Mouse (Mus musculus) limb, embryonic 12.5 days (tissue): Measurements from ENCODE around the gene Tmub2. TPM values are rescaled to one million over a fixed set of nuclear protein-coding genes. Genes with fewer than 3 reads are reported as not detected.
A peak's percentile ranks its signal among the peaks of the same experiment; 100 is the strongest.

Source experiments
- ATAC-seq: fragments of 200-750 bp; cut with Nextera tagmentation; 2 replicates; pipeline ENCODE4 v1.8.0; 2017; ENCODE audit warnings: low read depth, moderate TSS enrichment; ENCODE audit not compliant: insufficient number of reproducible peaks, insufficient read depth, low FRiP score, low TSS enrichment
- H3K27ac ChIP-seq: fragments of 300-500 bp; sonication (generic); 2 replicates; pipeline ENCODE4 v1.5.1; 2016; ENCODE audit warnings: mild to moderate bottlenecking, moderate library complexity
- H3K27me3 ChIP-seq: fragments of 300-500 bp; sonication (generic); 2 replicates; pipeline ENCODE4 v1.6.1; 2016; ENCODE audit warnings: mild to moderate bottlenecking, moderate library complexity
- H3K36me3 ChIP-seq: fragments of 300-500 bp; sonication (generic); 2 replicates; pipeline ENCODE4 v1.6.1; 2016; ENCODE audit warnings: mild to moderate bottlenecking, moderate library complexity
- H3K4me1 ChIP-seq: fragments of 300-500 bp; sonication (generic); replicated peaks from 2 replicates; pipeline ENCODE4 v1.6.1; 2016
- H3K4me2 ChIP-seq: fragments of 300-500 bp; sonication (generic); 2 replicates; pipeline ENCODE4 v1.6.1; 2016; ENCODE audit warnings: mild to moderate bottlenecking, moderate library complexity
- H3K4me3 ChIP-seq: fragments of 300-500 bp; sonication (generic); replicated peaks from 2 replicates; pipeline ENCODE4 v1.5.1; 2016; ENCODE audit warnings: mild to moderate bottlenecking
- H3K9ac ChIP-seq: fragments of 300-500 bp; sonication (generic); replicated peaks from 2 replicates; pipeline ENCODE4 v1.6.1; 2016; ENCODE audit warnings: mild to moderate bottlenecking, moderate library complexity
- H3K9me3 ChIP-seq: fragments of 300-500 bp; sonication (generic); 2 replicates; pipeline ENCODE4 v1.6.1; 2016; ENCODE audit warnings: mild to moderate bottlenecking, moderate library complexity
- WGBS: fragments of 180-500 bp; shearing (Covaris S2); methylation state at CpG from one replicate; pipeline ENCODE4 v1.1.7; 2016; 5-methylcytosine and 5-hydroxymethylcytosine counted together
- polyA plus RNA-seq: library from polyadenylated mRNA; unstranded; fragments of >200 nt; fragmentation: Nextera tagmentation; extraction: Ambion mirVana; gene quantifications from 2 replicates; pipeline ENCODE4 v1.2.1, GENCODE M21; 2016

Tmub2 gene
- polyA plus RNA-seq, 1 experiment from 2014 or later, result 48.9 TPM

DNA sequence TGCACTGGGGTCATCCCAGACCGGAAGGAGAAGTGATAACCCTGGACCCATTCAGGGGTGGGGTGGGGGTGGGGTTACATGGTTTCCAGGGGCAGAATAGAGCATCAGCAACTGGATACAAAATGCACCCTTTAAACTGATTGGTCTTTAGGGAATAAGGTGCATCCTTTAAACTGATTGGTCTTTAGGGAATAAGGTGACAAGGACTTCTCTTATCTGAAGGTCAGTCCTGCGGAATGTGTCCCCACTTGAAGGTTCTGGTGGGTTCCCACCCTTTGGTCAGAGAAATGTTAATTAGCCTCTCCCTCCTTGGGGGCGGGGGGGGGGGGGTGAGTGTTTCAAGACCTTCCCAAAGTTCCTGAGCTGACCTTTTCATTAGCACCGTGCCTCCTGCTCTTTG is 47.1 kb downstream of the Tmub2 start:
- Histone ChIP-seq H3K27me3 (no peaks in the 10 kb centered on the region), H3K36me3 (no peaks in the 10 kb centered on the region), H3K4me2 (no peak overlapping the region), H3K4me3 (no peak overlapping the region), H3K9ac (no peak overlapping the region), H3K9me3 (no peaks in the 10 kb centered on the region), H3K4me1 (no peaks in the 10 kb centered on the region), H3K27ac (no peak overlapping the region)
- no peak for ATAC-seq
- 55% methylated on average over 4 of the region's 4 CpGs for WGBS

GRCm38 (mm10) chr11:102333061-102333460 is 48.3 kb downstream of the Tmub2 start:
- no peaks in the 10 kb centered on the region; the same call in 1 of the 2 replicates for H3K4me1 ChIP-seq
- no peak for ATAC-seq
- no peaks in the 10 kb centered on the region for H3K27me3 ChIP-seq
- H3K36me3 ChIP-seq, result no peaks in the 10 kb centered on the region
- no peak overlapping the region for H3K4me2 ChIP-seq
- H3K27ac ChIP-seq, result no peak overlapping the region
- H3K4me3 ChIP-seq, result no peak overlapping the region
- no peaks in the 10 kb centered on the region for H3K9me3 ChIP-seq
- no peak overlapping the region for H3K9ac ChIP-seq

GRCm38 (mm10) chr11:102334010-102334409 is 49.3 kb downstream of the Tmub2 start:
- H3K27ac ChIP-seq, result no peak overlapping the region
- no peaks in the 10 kb centered on the region; the same call in 1 of the 2 replicates for H3K4me1 ChIP-seq
- H3K9ac ChIP-seq, result no peak overlapping the region
- no peaks in the 10 kb centered on the region for H3K27me3 ChIP-seq
- no peaks in the 10 kb centered on the region for H3K9me3 ChIP-seq
- no peaks in the 10 kb centered on the region for H3K36me3 ChIP-seq
- WGBS, result 75% methylated on average over 4 of the region's 4 CpGs
- no peak overlapping the region for H3K4me3 ChIP-seq
- no peak overlapping the region for H3K4me2 ChIP-seq
- ATAC-seq, result no peak

DNA sequence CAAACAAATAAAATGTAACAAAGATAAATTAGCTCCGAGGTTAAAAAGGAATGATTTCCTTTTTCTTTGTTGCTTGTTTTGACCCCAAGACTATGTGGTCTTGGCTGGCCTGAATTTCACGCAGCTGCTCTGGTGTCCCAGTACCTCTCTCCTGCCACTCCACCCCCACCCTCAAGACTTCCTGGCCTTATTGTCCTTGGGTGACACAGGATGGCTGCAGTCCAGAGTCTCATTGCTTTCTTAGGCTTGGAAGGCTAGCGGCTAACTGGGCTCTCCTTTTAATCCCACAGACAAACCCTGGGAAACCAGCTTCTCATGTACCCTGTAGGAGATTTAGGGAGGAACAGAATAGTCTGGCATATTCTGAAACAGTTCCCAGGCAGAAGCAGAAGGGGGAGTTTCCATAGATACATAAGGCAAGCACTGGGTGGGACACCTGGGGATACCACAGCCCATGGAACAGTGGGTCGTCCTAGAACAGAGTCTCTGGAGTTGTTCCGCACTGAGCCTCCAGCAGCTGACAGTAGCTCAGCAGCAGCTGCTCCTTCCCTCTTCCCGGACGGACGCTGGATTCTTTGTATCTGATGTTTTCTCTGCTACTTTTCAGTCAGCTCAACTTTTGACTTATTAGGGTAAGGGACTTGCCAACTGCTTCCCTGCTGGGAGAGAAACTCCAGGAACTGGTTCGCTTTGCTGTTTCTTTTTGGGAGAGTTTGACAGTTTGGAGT is 50.4 kb downstream of the Tmub2 start:
- no peaks in the 10 kb centered on the region; the same call in 1 of the 2 replicates for H3K4me1 ChIP-seq
- no peak for ATAC-seq
- H3K27ac ChIP-seq, result no peak overlapping the region
- WGBS, result 41% methylated on average over 9 of the region's 9 CpGs
- no peaks in the 10 kb centered on the region for H3K9me3 ChIP-seq
- H3K4me3 ChIP-seq, result no peak overlapping the region
- H3K9ac ChIP-seq, result 0 out of 2 replicates have a peak overlapping the region, but pooled peaks have one; percentile 18
- no peaks in the 10 kb centered on the region for H3K27me3 ChIP-seq
- no peak overlapping the region for H3K4me2 ChIP-seq
- no peaks in the 10 kb centered on the region for H3K36me3 ChIP-seq

DNA sequence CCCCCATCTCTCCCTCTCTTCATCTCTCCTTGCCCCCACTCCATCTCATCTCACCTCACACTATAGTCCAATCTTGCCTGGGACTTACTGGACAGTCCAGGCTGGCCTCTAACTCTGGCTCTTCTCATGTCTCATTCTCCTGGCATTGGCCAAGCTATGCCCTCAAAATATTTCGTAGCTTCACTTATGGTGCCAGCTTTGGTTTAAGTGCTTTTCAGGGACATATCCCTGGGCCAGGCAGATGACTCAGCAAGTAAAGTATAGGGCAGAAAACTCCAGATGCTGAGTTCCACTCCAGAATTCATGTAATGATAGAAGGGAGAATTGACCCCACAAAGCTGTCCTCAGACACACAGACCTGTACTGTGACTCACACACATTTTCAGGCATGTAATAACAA is 51.5 kb downstream of the Tmub2 start:
- ATAC-seq, result no peak
- no peaks in the 10 kb centered on the region for H3K9me3 ChIP-seq
- no peak overlapping the region for H3K4me3 ChIP-seq
- no peak overlapping the region for H3K9ac ChIP-seq
- no peaks in the 10 kb centered on the region for H3K27me3 ChIP-seq
- H3K4me2 ChIP-seq, result no peak overlapping the region
- no peaks in the 10 kb centered on the region; the same call in 1 of the 2 replicates for H3K4me1 ChIP-seq
- H3K27ac ChIP-seq, result no peak overlapping the region
- 81% methylated on average over 1 of the region's 1 CpGs for WGBS
- H3K36me3 ChIP-seq, result no peaks in the 10 kb centered on the region

GRCm38 (mm10) chr11:102337921-102338320 is 53.2 kb downstream of the Tmub2 start:
- no peaks in the 10 kb centered on the region; the same call in 1 of the 2 replicates for H3K4me1 ChIP-seq
- no peak overlapping the region for H3K9ac ChIP-seq
- no peaks in the 10 kb centered on the region for H3K9me3 ChIP-seq

DNA sequence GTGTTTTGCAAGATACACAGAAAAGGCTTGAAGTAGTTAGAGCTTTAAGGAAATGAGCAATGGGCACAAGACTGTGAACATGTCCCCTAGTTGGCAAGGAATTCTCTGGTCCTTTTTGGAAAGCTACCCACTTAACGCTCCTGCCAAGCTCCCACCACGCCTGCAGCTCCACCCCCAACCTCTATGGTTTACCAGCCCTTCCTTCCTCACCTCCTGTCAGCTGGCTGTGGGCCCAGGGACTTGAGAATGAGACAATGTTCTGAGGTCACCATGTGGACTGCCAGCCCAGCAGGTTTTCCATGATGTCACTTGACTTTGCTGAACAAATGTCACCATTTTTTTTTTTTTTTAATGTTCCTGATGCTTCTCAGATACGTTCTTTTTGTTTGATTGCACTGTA is 53.8 kb downstream of the Tmub2 start:
- 33% methylated on average over 3 of the region's 3 CpGs for WGBS

More at GRCm38 (mm10) chr11:102337921-102338320, 53.2 kb downstream of the Tmub2 start:
- no peak overlapping the region for H3K4me2 ChIP-seq
- H3K27me3 ChIP-seq, result no peaks in the 10 kb centered on the region
- WGBS, result 9% methylated on average over 1 of the region's 1 CpGs
- ATAC-seq, result no peak
- no peak overlapping the region for H3K27ac ChIP-seq
- H3K36me3 ChIP-seq, result no peaks in the 10 kb centered on the region
- H3K4me3 ChIP-seq, result no peak overlapping the region

More for the DNA sequence above, 53.8 kb downstream of the Tmub2 start:
- no peak overlapping the region for H3K4me3 ChIP-seq
- no peaks in the 10 kb centered on the region for H3K36me3 ChIP-seq
- H3K9me3 ChIP-seq, result no peaks in the 10 kb centered on the region
- H3K27me3 ChIP-seq, result no peaks in the 10 kb centered on the region
- ATAC-seq, result no peak
- no peaks in the 10 kb centered on the region; the same call in 1 of the 2 replicates for H3K4me1 ChIP-seq
- no peak overlapping the region for H3K4me2 ChIP-seq
- no peak overlapping the region for H3K27ac ChIP-seq
- no peak overlapping the region for H3K9ac ChIP-seq

Other genes with a start within 250 kb of the Tmub2 start
- gene Cd300lg, start 243.4 kb upstream of the Tmub2 start, polyA plus RNA-seq, result 0.40 and 0.70 TPM in 2 replicates
- 12.6 and 14.3 TPM in 2 replicates for gene Mpp2, start 196.4 kb upstream of the Tmub2 start, polyA plus RNA-seq
- not detected in 2 replicates for gene Ppy, start 183.6 kb upstream of the Tmub2 start, polyA plus RNA-seq
- not detected in 2 replicates for gene Pyy, start 177.1 kb upstream of the Tmub2 start, polyA plus RNA-seq
- 0.24 TPM in 1 of 2 replicates, not detected in the other for gene Nags, start 139.4 kb upstream of the Tmub2 start, polyA plus RNA-seq
- 40.6 and 44.2 TPM in 2 replicates for gene Tmem101, start 128.5 kb upstream of the Tmub2 start, polyA plus RNA-seq
- gene Lsm12, start 99.6 kb upstream of the Tmub2 start, polyA plus RNA-seq, result 103 TPM in 2 replicates
- gene G6pc3, start 95.3 kb upstream of the Tmub2 start, polyA plus RNA-seq, result 36.6 and 36.8 TPM in 2 replicates
- gene Hdac5, start 54.8 kb upstream of the Tmub2 start, polyA plus RNA-seq, result 58.1 and 64.3 TPM in 2 replicates
- 21.7 and 23.5 TPM in 2 replicates for gene BC030867, start 36.0 kb upstream of the Tmub2 start, polyA plus RNA-seq
- 0.16 and 0.19 TPM in 2 replicates for gene Asb16, start 16.2 kb upstream of the Tmub2 start, polyA plus RNA-seq
- 22.3 and 22.9 TPM in 2 replicates for gene Atxn7l3, start 11.7 kb downstream of the Tmub2 start, polyA plus RNA-seq
- 101 TPM in 2 replicates for gene Ubtf, start 34.8 kb downstream of the Tmub2 start, polyA plus RNA-seq
- 22.6 and 25.0 TPM in 2 replicates for gene Slc4a1, start 81.3 kb downstream of the Tmub2 start, polyA plus RNA-seq
- 1.7 and 2.3 TPM in 2 replicates for gene Rundc3a, start 108.5 kb downstream of the Tmub2 start, polyA plus RNA-seq
- gene Slc25a39, start 123.0 kb downstream of the Tmub2 start, polyA plus RNA-seq, result 164 and 174 TPM in 2 replicates
- gene Grn, start 145.4 kb downstream of the Tmub2 start, polyA plus RNA-seq, result 101 and 106 TPM in 2 replicates
- gene Fam171a2, start 162.8 kb downstream of the Tmub2 start, polyA plus RNA-seq, result 9.7 and 10.7 TPM in 2 replicates
- gene Itga2b, start 185.2 kb downstream of the Tmub2 start, polyA plus RNA-seq, result 6.9 and 7.0 TPM in 2 replicates